Mouse (Mus musculus): ENCODE measurements around the gene Phldb3. TPM values are rescaled to one million over a fixed set of nuclear protein-coding genes. Genes with fewer than 3 reads are reported as not detected.

Phldb3 gene
- polyA plus RNA-seq, 1 experiment from 2014 or later: 0.14 TPM

GRCm38 (mm10) chr7:24676575-24676974 is 66.0 kb downstream of the Phldb3 start, which contains the start of gene Tex101:
TSS of gene Tex101 (minus strand) at chr7:24676675.
- 84% methylated on average over 9 of the region's 9 CpGs for WGBS
- Histone ChIP-seq H3K27ac (ENCODE audit: low read depth, low read length) (no peak within 1 kb of the TSS), H3K9me3 (ENCODE audit: control insufficient read depth, low read length) (no peaks in the 10 kb centered on the region), H3K4me3 (ENCODE audit: low read depth, low read length) (no peak within 1 kb of the TSS), H3K36me3 (ENCODE audit: control insufficient read depth, insufficient read depth, low read length) (no peaks in the 10 kb centered on the region), H3K4me2 (no peak within 1 kb of the TSS), H3K9ac (ENCODE audit: low read depth, low read length) (no peak within 1 kb of the TSS), H3K4me1 (replicated peaks; ENCODE audit: control insufficient read depth, insufficient read depth, low read length) (no peaks in the 10 kb centered on the region), H3K27me3 (replicated peaks; ENCODE audit: control insufficient read depth, insufficient read depth, low read length) (no peaks in the 10 kb centered on the region)
- DNase-seq (ENCODE audit: low spot score) (no peak), ATAC-seq (replicated peaks; ENCODE audit: low FRiP score) (no peak)

Other genes starting within 250 kb of the Phldb3 start
- gene Kcnn4, start 240.5 kb upstream of the Phldb3 start, polyA plus RNA-seq (2014; fragmentation: Nextera tagmentation; extraction: Ambion mirVana): 119 and 123 TPM in 2 replicates
- gene Smg9, start 211.1 kb upstream of the Phldb3 start, polyA plus RNA-seq (2014; fragmentation: Nextera tagmentation; extraction: Ambion mirVana): 30.2 and 34.8 TPM in 2 replicates
- not detected in 2 replicates for gene Irgc1, start 158.5 kb upstream of the Phldb3 start, polyA plus RNA-seq (2014; fragmentation: Nextera tagmentation; extraction: Ambion mirVana)
- 5.6 and 5.7 TPM in 2 replicates for gene Plaur, start 148.3 kb upstream of the Phldb3 start, polyA plus RNA-seq (2014; fragmentation: Nextera tagmentation; extraction: Ambion mirVana)
- gene Cadm4, start 128.7 kb upstream of the Phldb3 start, polyA plus RNA-seq (2014; fragmentation: Nextera tagmentation; extraction: Ambion mirVana): 0.25 and 0.27 TPM in 2 replicates
- 20.3 and 23.0 TPM in 2 replicates for gene Zfp428, start 103.8 kb upstream of the Phldb3 start, polyA plus RNA-seq (2014; fragmentation: Nextera tagmentation; extraction: Ambion mirVana)
- 0.34 TPM in 1 of 2 replicates, not detected in the other for gene AC161166.1, start 98.3 kb upstream of the Phldb3 start, polyA plus RNA-seq (2014; fragmentation: Nextera tagmentation; extraction: Ambion mirVana)
- 3.5 and 4.1 TPM in 2 replicates for gene Irgq, start 80.1 kb upstream of the Phldb3 start, polyA plus RNA-seq (2014; fragmentation: Nextera tagmentation; extraction: Ambion mirVana)
- not detected in 2 replicates for gene Pinlyp, start 64.6 kb upstream of the Phldb3 start, polyA plus RNA-seq (2014; fragmentation: Nextera tagmentation; extraction: Ambion mirVana)
- gene Xrcc1, start 64.5 kb upstream of the Phldb3 start, polyA plus RNA-seq (2014; fragmentation: Nextera tagmentation; extraction: Ambion mirVana): 91.0 and 102 TPM in 2 replicates
- gene Ethe1, start 23.2 kb upstream of the Phldb3 start, polyA plus RNA-seq (2014; fragmentation: Nextera tagmentation; extraction: Ambion mirVana): 20.7 and 21.9 TPM in 2 replicates
- gene Zfp575, start 23.1 kb upstream of the Phldb3 start, polyA plus RNA-seq (2014; fragmentation: Nextera tagmentation; extraction: Ambion mirVana): 0.65 and 0.82 TPM in 2 replicates
- gene Lypd3, start 25.8 kb downstream of the Phldb3 start, polyA plus RNA-seq (2014; fragmentation: Nextera tagmentation; extraction: Ambion mirVana): 0.10 TPM in 1 of 2 replicates, not detected in the other
- not detected in 2 replicates for gene Tex101, start 65.9 kb downstream of the Phldb3 start, polyA plus RNA-seq (2014; fragmentation: Nextera tagmentation; extraction: Ambion mirVana)
- not detected in 2 replicates for gene BC049730, start 98.5 kb downstream of the Phldb3 start, polyA plus RNA-seq (2014; fragmentation: Nextera tagmentation; extraction: Ambion mirVana)
- not detected in 2 replicates for gene Gm4763, start 116.1 kb downstream of the Phldb3 start, polyA plus RNA-seq (2014; fragmentation: Nextera tagmentation; extraction: Ambion mirVana)
- 0.31 and 0.33 TPM in 2 replicates for gene Cd177, start 149.5 kb downstream of the Phldb3 start, polyA plus RNA-seq (2014; fragmentation: Nextera tagmentation; extraction: Ambion mirVana)
- gene Ceacam10, start 166.4 kb downstream of the Phldb3 start, polyA plus RNA-seq (2014; fragmentation: Nextera tagmentation; extraction: Ambion mirVana): not detected in 2 replicates